Mouse (Mus musculus) ES-Bruce4 (cell line): ENCODE results near the gene E2f4. TPM values are rescaled to one million over a fixed set of nuclear protein-coding genes. Genes with fewer than 3 reads are reported as not detected.
A peak's percentile ranks its signal among the peaks of the same experiment; 100 is the strongest.

Experiments
- H3K27ac ChIP-seq: 2 replicates; pipeline ENCODE4 v1.5.1; 2012; ENCODE audit warnings: low read length, inconsistent platforms; ENCODE audit not compliant: insufficient read depth
- H3K27me3 ChIP-seq: 2 replicates; pipeline ENCODE4 v1.6.1; 2012; ENCODE audit warnings: mild to moderate bottlenecking, low read length, inconsistent platforms; ENCODE audit not compliant: control insufficient read depth, poor library complexity, insufficient read depth, severe bottlenecking
- H3K36me3 ChIP-seq: 2 replicates; pipeline ENCODE4 v1.6.1; 2012; ENCODE audit warnings: inconsistent platforms, mild to moderate bottlenecking, low read length, moderate library complexity; ENCODE audit not compliant: control insufficient read depth, poor library complexity, insufficient read depth, severe bottlenecking
- H3K4me1 ChIP-seq: one replicate; pipeline ENCODE4 v1.8.1; 2011; ENCODE audit warnings: low read length; ENCODE audit not compliant: control insufficient read depth, insufficient read depth
- H3K4me3 ChIP-seq: 2 replicates; pipeline ENCODE4 v1.5.1; 2011; ENCODE audit warnings: low read depth, mild to moderate bottlenecking, low read length
- H3K9ac ChIP-seq: 2 replicates; pipeline ENCODE4 v1.6.1; 2012; ENCODE audit warnings: low read depth, mild to moderate bottlenecking, inconsistent platforms; ENCODE audit not compliant: poor library complexity, severe bottlenecking
- H3K9me3 ChIP-seq: replicated peaks from 2 replicates; pipeline ENCODE4 v1.6.1; 2012; ENCODE audit warnings: mild to moderate bottlenecking, low read length, inconsistent platforms; ENCODE audit not compliant: control insufficient read depth, poor library complexity, insufficient read depth, severe bottlenecking
- CTCF ChIP-seq: IDR thresholded peaks from one replicate; pipeline ENCODE4 v1.8.1; 2011; ENCODE audit warnings: low read depth, low read length
- EP300 ChIP-seq: IDR thresholded peaks from 2 replicates; pipeline ENCODE4 v1.6.1; 2011; ENCODE audit warnings: low read depth, low read length; ENCODE audit not compliant: insufficient read depth
- POLR2A ChIP-seq: IDR thresholded peaks from one replicate; pipeline ENCODE4 v1.8.1; 2011; ENCODE audit warnings: low read length; ENCODE audit not compliant: insufficient read depth
- polyA plus RNA-seq: library from polyadenylated mRNA; stranded (reverse); fragments of >200 nt; gene quantifications from 2 replicates; pipeline ENCODE4 v1.2.4, GENCODE M21; 2011; ENCODE audit warnings: low read depth; ENCODE audit not compliant: missing spikeins, insufficient read depth, insufficient read length

E2f4 gene
- polyA plus RNA-seq, 1 experiment = 104 TPM

- Histone ChIP-seq H3K4me1 (peaks cover 2% of the 10 kb centered on the region), H3K27ac (no peak overlapping the region), H3K36me3 (no peaks in the 10 kb centered on the region), H3K9me3 (no peaks in the 10 kb centered on the region), H3K9ac (peak overlapping the region; percentile 54), H3K4me3 (peak overlapping the region; percentile 61), H3K27me3 (peaks cover 18% of the 10 kb centered on the region)
- TF ChIP-seq CTCF (no peak), EP300 (no peak), POLR2A (no peak)
These were observed 29.0 kb upstream of the E2f4 start for GRCm38 (mm10) chr8:105268342-105269074.

GRCm38 (mm10) chr8:105269075-105269458, 28.4 kb upstream of the E2f4 start:
- Histone ChIP-seq H3K4me3 (peak overlapping the region; percentile 61), H3K27me3 (peaks cover 18% of the 10 kb centered on the region), H3K9ac (peak overlapping the region; percentile 54), H3K4me1 (peaks cover 2% of the 10 kb centered on the region), H3K9me3 (no peaks in the 10 kb centered on the region), H3K36me3 (no peaks in the 10 kb centered on the region), H3K27ac (no peak overlapping the region)
- TF ChIP-seq EP300 = no peak
- TF ChIP-seq POLR2A = no peak
- no peak for TF ChIP-seq CTCF

DNA sequence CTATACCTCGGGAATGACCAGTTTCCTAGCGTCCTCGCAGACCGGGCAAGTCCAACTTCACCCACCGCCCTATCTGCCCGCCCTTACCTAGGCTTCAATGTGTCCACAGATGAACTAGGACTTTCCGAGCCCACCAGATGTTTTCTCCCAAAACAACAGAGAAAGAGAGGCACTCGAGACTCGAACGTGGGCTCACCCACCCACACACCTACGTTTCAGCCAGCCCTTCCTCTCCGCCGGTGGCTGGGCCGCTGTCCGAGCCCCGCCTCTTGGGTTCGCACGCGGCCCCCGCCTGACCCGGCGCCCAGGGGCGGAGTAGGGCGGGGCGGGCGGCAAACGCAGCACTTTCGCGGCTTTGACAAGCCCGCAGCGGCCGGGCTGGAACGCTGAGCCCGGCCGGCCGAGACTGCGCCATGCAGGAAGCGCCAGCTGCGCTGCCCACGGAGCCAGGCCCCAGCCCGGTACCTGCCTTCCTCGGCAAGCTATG, 28.0 kb upstream of the E2f4 start, which contains the start of gene Hsf4:
Hsf4 (plus strand) TSS at position 341 of the 487 bp plus-strand sequence.
- TF ChIP-seq CTCF (no peak), POLR2A (peak; percentile 29)
- H3K4me1 ChIP-seq = peaks cover 2% of the 10 kb centered on the region
- no peaks in the 10 kb centered on the region for H3K36me3 ChIP-seq
- H3K27ac ChIP-seq = no peak within 1 kb of the TSS
- no peaks in the 10 kb centered on the region for H3K9me3 ChIP-seq
- H3K27me3 ChIP-seq = peaks cover 18% of the 10 kb centered on the region
- peak within 1 kb of the TSS; percentile 54 for H3K9ac ChIP-seq
- peak within 1 kb of the TSS; percentile 61 for H3K4me3 ChIP-seq

DNA sequence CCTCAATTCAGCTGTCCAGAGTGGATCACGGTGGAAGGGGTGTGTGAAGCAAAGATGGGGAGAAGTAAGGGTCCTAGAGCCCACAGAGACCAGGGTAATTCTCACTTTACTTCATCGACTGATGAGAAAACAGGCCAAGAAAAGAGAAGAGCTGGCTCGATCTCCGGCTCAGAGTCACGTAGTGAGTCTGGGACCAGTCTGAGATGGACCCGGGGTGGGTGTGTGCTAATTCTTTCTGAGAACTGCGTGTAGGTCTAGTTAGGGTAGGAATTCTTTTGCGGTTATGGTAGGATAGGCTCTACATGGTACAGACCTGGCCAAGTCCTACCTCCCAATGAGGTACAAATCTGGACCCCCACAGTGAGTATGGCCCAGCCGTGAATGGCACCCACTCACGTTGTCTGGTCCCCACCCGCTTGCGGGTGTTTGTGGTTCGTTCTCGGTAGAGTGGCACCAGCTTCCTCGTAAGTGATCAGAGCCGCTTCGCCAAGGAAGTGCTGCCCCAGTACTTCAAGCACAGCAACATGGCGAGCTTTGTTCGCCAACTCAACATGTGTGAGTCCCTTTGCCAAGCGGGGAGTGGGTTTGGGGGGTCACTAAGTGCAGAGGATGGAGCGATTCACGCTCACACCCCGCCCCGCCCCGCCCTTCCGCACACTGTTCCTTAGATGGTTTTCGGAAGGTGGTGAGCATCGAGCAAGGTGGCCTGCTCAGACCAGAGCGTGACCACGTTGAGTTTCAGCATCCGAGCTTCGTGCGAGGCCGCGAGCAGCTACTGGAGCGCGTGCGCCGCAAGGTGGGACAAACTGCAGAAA, 27.2 kb upstream of the E2f4 start:
- H3K4me1 ChIP-seq = peaks cover 2% of the 10 kb centered on the region
- no peaks in the 10 kb centered on the region for H3K36me3 ChIP-seq
- peak overlapping the region; percentile 54 for H3K9ac ChIP-seq
- TF ChIP-seq POLR2A (no peak), EP300 (no peak), CTCF (no peak)
- peaks cover 18% of the 10 kb centered on the region for H3K27me3 ChIP-seq
- H3K4me3 ChIP-seq = peak overlapping the region; percentile 61
- H3K27ac ChIP-seq = no peak overlapping the region
- no peaks in the 10 kb centered on the region for H3K9me3 ChIP-seq

DNA sequence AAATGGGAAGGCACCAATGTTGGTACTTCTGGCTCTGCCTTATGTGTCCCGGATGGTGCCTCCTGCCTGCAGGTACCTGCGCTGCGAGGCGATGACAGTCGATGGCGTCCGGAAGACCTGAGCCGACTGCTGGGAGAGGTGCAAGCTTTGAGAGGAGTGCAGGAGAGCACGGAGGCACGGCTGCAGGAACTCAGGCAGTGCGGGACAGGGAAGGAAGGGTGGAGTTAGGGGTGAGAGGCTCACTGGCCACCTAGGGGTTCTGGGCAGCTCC, 26.6 kb upstream of the E2f4 start:
- peaks cover 2% of the 10 kb centered on the region for H3K4me1 ChIP-seq
- no peak overlapping the region for H3K27ac ChIP-seq
- peak overlapping the region; percentile 61 for H3K4me3 ChIP-seq
- no peak for TF ChIP-seq EP300
- no peak for TF ChIP-seq POLR2A
- no peak for TF ChIP-seq CTCF
- no peak overlapping the region for H3K9ac ChIP-seq
- H3K27me3 ChIP-seq = peaks cover 18% of the 10 kb centered on the region
- no peaks in the 10 kb centered on the region for H3K36me3 ChIP-seq
- no peaks in the 10 kb centered on the region for H3K9me3 ChIP-seq

GRCm38 (mm10) chr8:105275387-105275786, 22.1 kb upstream of the E2f4 start:
- TF ChIP-seq POLR2A = no peak
- TF ChIP-seq EP300 = no peak
- TF ChIP-seq CTCF = no peak
- no peak overlapping the region for H3K27ac ChIP-seq
- H3K27me3 ChIP-seq = peaks cover 13% of the 10 kb centered on the region
- H3K36me3 ChIP-seq = no peaks in the 10 kb centered on the region
- no peak overlapping the region for H3K4me3 ChIP-seq
- no peak overlapping the region for H3K9ac ChIP-seq
- peaks cover 2% of the 10 kb centered on the region for H3K4me1 ChIP-seq
- no peaks in the 10 kb centered on the region for H3K9me3 ChIP-seq
